8 mouse cellular contexts compared by ENCODE assay signal in genomic region chr4:21957570-21958321, GRCm38 (mm10). TPM values are rescaled to one million over a fixed set of nuclear protein-coding genes. Genes with fewer than 3 reads are reported as not detected.
DNase-seq lines count a peak whose midpoint lies in the region; ATAC-seq and TF ChIP-seq lines count a peak whose summit lies in the region.

No protein-coding gene starts in this region.

- H3K9me3 ChIP-seq in kidney, embryonic 15.5 days (replicated peaks): no peaks in the 10 kb centered on the region

- H3K4me1 ChIP-seq in kidney, embryonic 15.5 days: no peaks in the 10 kb centered on the region

- CTCF ChIA-PET in Patski (lab: Charles Lee): interaction anchor here (0.8 to 1.8 kb wide), 7 partner anchors 10 to 34 kb away, joined by 3 to 6 read pairs (median 4); no protein-coding TSS in a partner anchor

- H3K27ac ChIP-seq in kidney, embryonic 15.5 days: no peak overlapping the region

- no peak overlapping the region for H3K9ac ChIP-seq in kidney, embryonic 15.5 days

- no peaks in the 10 kb centered on the region for H3K36me3 ChIP-seq in kidney, embryonic 15.5 days

- H3K4me2 ChIP-seq in kidney, embryonic 15.5 days: no peak overlapping the region

- peak; percentile 2 for DNase-seq in heart, adult 8-10 months (ENCODE audit: low spot score)
- DNase-seq in heart, adult 9 months (ENCODE audit: low spot score in 2 of 2): no peak
- DNase-seq in Patski (ENCODE audit: low read depth, low spot score): no peak
- DNase-seq in cerebellum, postnatal 36 days: peak; percentile 49 to 55
- DNase-seq in lung, postnatal 36 days: peak; percentile 57
- DNase-seq in testis, postnatal 14 days (ENCODE audit: low spot score): peak; percentile 28

- peak; percentile 86 for ATAC-seq in Patski
- ATAC-seq in granulocyte monocyte progenitor cell, adult 5-6 weeks (replicated peaks; ENCODE audit: poor library complexity, severe bottlenecking): peak; percentile 93
- peak; percentile 64; the same call in 1 of the 2 replicates for ATAC-seq in kidney, embryonic 15.5 days (replicated peaks; ENCODE audit: low FRiP score)

- TF ChIP-seq CTCF in Patski (IDR thresholded peaks at IDR 0.05): peak; percentile 82

- no peak overlapping the region for H3K4me3 ChIP-seq in kidney, embryonic 15.5 days (replicated peaks)

- H3K27me3 ChIP-seq in Patski: no peaks in the 10 kb centered on the region
- no peaks in the 10 kb centered on the region for H3K27me3 ChIP-seq in kidney, embryonic 15.5 days

- in situ Hi-C loops in Patski (cut with MboI; ENCODE audit: low pct_unique_long_range_greater_than_20kb): no loop called here

- POLR2A ChIA-PET in Patski (lab: Charles Lee): no interaction called here

- 61% methylated on average over 7 of the region's 7 CpGs for WGBS in kidney, embryonic 15.5 days

RNA-seq across cellular contexts. Expression of gene Faxc, which starts 26.6 kb away (rescaled TPM):
- 1 to 10 TPM; 1.4 to 2.0 (median 1.6) TPM for total RNA-seq in heart, adult 8-10 months (2022)
- 10.8 TPM for polyA plus RNA-seq in Patski (2021)
- not detected in 2 replicates for total RNA-seq in granulocyte monocyte progenitor cell, adult 5-6 weeks (2014; fragmentation: Nextera tagmentation)
- not detected in 2 replicates for total RNA-seq in granulocyte monocyte progenitor cell, adult 5-6 weeks (2017)
- polyA plus RNA-seq in kidney, embryonic 15.5 days (2015; fragmentation: Nextera tagmentation; extraction: Ambion mirVana): 4.1 and 4.6 TPM in 2 replicates

Comparison
In these comparisons a context has a peak if more than half of its experiments do, and no peak if none do; other contexts are left out.
1. DNase-seq: peak in heart, adult 8-10 months (single experiment), cerebellum, postnatal 36 days (2 of 2), lung, postnatal 36 days (single experiment) and testis, postnatal 14 days (single experiment); none in heart, adult 9 months (0 of 2) and Patski (single experiment).
2. Peak in every context shown above with its lines, with median percentiles within 50 percentile points of each other: ATAC-seq.